Mouse (Mus musculus) ES-Bruce4 (cell line): ENCODE measurements at regions not wholly inside any gene's neighbourhood (a gene's known extent, or its start where the extent isn't known, plus 50 kb on each side); places are given as distances from the start of the nearest gene placed in this dataset.

Source experiments
- CTCF ChIP-seq: IDR thresholded peaks from one replicate; pipeline ENCODE4 v1.8.1; 2011; ENCODE audit warnings: low read depth, low read length
- POLR2A ChIP-seq: IDR thresholded peaks from one replicate; pipeline ENCODE4 v1.8.1; 2011; ENCODE audit warnings: low read length; ENCODE audit not compliant: insufficient read depth

GRCm38 (mm10) chr9:60936937-60937336 is 142.6 kb downstream of the Uaca start:
- no peak for TF ChIP-seq CTCF
- no peak for TF ChIP-seq POLR2A
